Mouse (Mus musculus): ENCODE data around the gene Tuba3a. TPM values are rescaled to one million over a fixed set of nuclear protein-coding genes. Genes with fewer than 3 reads are reported as not detected.

The Tuba3a gene
- total and polyA plus RNA-seq, 3 experiments: not detected

DNA sequence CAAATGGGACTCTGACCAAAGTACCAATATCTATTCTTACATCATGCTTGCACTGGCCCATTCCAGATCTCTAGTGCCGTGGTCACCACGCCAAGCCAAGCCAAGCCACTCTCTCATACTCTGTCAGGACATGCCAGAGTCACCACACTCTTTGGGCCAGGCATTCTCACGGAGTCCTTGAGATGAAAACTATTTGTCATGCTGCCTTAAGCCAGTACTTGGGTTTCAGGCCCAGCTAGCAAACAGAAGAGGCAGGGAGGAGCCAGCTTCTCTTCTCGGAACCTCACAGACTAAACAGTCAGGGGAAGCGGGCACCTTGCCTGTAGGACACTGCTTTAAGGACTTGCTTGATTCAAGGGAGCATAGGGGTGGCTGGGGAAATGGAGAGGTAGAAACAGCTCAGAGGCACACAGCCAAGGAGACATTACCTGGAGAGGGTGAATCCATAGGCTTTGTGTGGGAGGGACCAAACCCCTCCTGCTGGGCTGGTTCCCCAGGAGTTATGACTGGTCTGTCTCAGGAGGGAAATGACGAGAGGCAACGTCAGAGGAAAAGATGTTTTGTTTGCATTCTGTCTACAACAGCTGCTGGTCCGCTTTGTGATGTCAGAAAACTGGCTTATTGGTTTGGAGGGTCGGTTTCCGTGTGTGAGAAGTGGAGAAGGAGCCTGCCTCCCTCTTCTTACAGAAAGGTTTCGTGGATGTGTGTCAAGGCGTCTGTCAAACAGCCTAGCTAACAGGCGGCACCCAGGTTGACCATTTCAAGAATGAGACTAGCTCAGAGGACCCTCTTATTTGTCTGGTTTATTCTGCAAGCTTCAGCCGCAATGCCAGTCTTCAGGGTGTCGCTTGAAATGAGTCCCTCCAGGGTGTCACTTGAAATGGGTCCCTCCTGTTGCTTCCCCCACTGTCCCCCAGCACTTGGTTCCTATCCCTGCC, 33.4 kb upstream of the Tuba3a start:
- H3K9ac ChIP-seq (ENCODE audit: insufficient read depth, low read depth): no peak overlapping the region
- no peak for DNase-seq (ENCODE audit: extremely low read depth)
- TF ChIP-seq UBTF (IDR thresholded peaks at IDR 0.05; ENCODE audit: low read depth, low read length) (no peak), ZNF384 (IDR thresholded peaks at IDR 0.05; ENCODE audit: low read depth, low read length) (no peak), MYC (IDR thresholded peaks at IDR 0.05; ENCODE audit: low read depth, low read length) (no peak), TCF12 (IDR thresholded peaks at IDR 0.05; ENCODE audit: low read depth, low read length) (no peak), ZC3H11A (IDR thresholded peaks at IDR 0.05; ENCODE audit: low read depth, low read length) (no peak), USF2 (conservative IDR thresholded peaks at IDR 0.05; ENCODE audit: low read depth, low read length) (no peak), JUND (conservative IDR thresholded peaks at IDR 0.05; ENCODE audit: low read depth, low read length) (no peak), USF1 (IDR thresholded peaks at IDR 0.05; ENCODE audit: low read depth, low read length) (no peak), MXI1 (IDR thresholded peaks at IDR 0.05; ENCODE audit: low read depth, low read length) (no peak)
- H3K36me3 ChIP-seq (replicated peaks in 1 of 2; ENCODE audit: control insufficient read depth in 1 of 2, insufficient read depth in 1 of 2, low read length in 1 of 2): no peaks in the 10 kb centered on the region
- peak overlapping the region in 1 of 3 experiments; percentile 30 for H3K4me3 ChIP-seq (replicated peaks in 1 of 3; ENCODE audit: low read depth in 2 of 3, low read length in 2 of 3, poor library complexity in 1 of 3)
- dilution Hi-C loops (cut with MboI; ENCODE audit: extremely low pct_ligation_motif_present, extremely low pct_unique_long_range_greater_than_20kb, low sequenced_read_pairs): no loop called here
- peaks cover 94% of the 10 kb centered on the region for H3K27me3 ChIP-seq (replicated peaks)
- no peaks in the 10 kb centered on the region for H3K79me2 ChIP-seq (replicated peaks; ENCODE audit: control insufficient read depth, extremely low read depth, insufficient read depth, poor library complexity, severe bottlenecking)
- H3K4me1 ChIP-seq (ENCODE audit: control insufficient read depth in 1 of 2, insufficient read depth in 2 of 2): no peaks in the 10 kb centered on the region
- H3K4me2 ChIP-seq (ENCODE audit: insufficient read depth, low read depth, poor library complexity, severe bottlenecking): no peak overlapping the region
- no peak overlapping the region for H3K27ac ChIP-seq (ENCODE audit: insufficient read depth, low read depth)
- in situ Hi-C loops (cut with MboI; ENCODE audit: low pct_ligation_motif_present, low pct_unique_long_range_greater_than_20kb, low sequenced_read_pairs): no loop called here
- H3K9me3 ChIP-seq (replicated peaks; ENCODE audit: low read length): no peaks in the 10 kb centered on the region

DNA sequence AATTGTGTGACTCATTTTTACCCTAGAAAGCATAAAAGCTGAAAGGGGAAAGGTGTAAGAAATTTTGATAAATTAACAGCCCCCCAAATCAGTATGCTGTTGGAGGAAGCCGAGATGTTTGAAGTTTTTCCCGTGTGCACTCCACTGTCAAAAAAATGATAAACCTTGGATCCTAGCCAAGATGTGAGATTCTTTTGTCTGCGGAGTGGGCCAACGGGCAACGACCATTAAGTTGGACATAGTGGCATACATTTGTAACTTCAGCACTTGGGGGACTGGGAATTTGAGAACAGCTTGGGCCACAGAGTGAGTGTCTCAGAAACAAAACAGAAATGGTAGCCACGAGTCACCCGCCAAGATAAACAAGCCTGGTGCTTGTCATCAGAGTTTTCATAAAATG, 31.2 kb upstream of the Tuba3a start:
- no peaks in the 10 kb centered on the region for H3K9me3 ChIP-seq (replicated peaks; ENCODE audit: low read length)
- H3K4me3 ChIP-seq (replicated peaks in 1 of 3; ENCODE audit: low read depth in 2 of 3, low read length in 2 of 3, poor library complexity in 1 of 3): no peak overlapping the region
- H3K9ac ChIP-seq (ENCODE audit: insufficient read depth, low read depth): no peak overlapping the region
- no peaks in the 10 kb centered on the region for H3K36me3 ChIP-seq (replicated peaks in 1 of 2; ENCODE audit: control insufficient read depth in 1 of 2, insufficient read depth in 1 of 2, low read length in 1 of 2)
- H3K4me2 ChIP-seq (ENCODE audit: insufficient read depth, low read depth, poor library complexity, severe bottlenecking): no peak overlapping the region
- dilution Hi-C loops (cut with MboI; ENCODE audit: extremely low pct_ligation_motif_present, extremely low pct_unique_long_range_greater_than_20kb, low sequenced_read_pairs) (no loop called here), in situ Hi-C loops (cut with MboI; ENCODE audit: low pct_ligation_motif_present, low pct_unique_long_range_greater_than_20kb, low sequenced_read_pairs) (no loop called here)
- H3K79me2 ChIP-seq (replicated peaks; ENCODE audit: control insufficient read depth, extremely low read depth, insufficient read depth, poor library complexity, severe bottlenecking): no peaks in the 10 kb centered on the region
- no peak overlapping the region for H3K27ac ChIP-seq (ENCODE audit: insufficient read depth, low read depth)
- no peak for TF ChIP-seq GABPA (IDR thresholded peaks at IDR 0.05; ENCODE audit: insufficient replicate concordance, low read depth, low read length)
- TF ChIP-seq IRF4 (IDR thresholded peaks at IDR 0.05; ENCODE audit: low read depth, low read length): no peak
- no peak for TF ChIP-seq MXI1 (IDR thresholded peaks at IDR 0.05; ENCODE audit: low read depth, low read length)
- TF ChIP-seq POLR2AphosphoS2 (IDR thresholded peaks at IDR 0.05; ENCODE audit: low read depth, low read length): no peak
- no peak for TF ChIP-seq JUN (IDR thresholded peaks at IDR 0.05; ENCODE audit: insufficient read depth, low read depth, low read length)
- TF ChIP-seq UBTF (IDR thresholded peaks at IDR 0.05; ENCODE audit: low read depth, low read length): no peak
- TF ChIP-seq MAX (IDR thresholded peaks at IDR 0.05; ENCODE audit: low read length): no peak
- no peak for TF ChIP-seq NRF1 (IDR thresholded peaks at IDR 0.05; ENCODE audit: low read depth, low read length)
- no peak for DNase-seq (ENCODE audit: extremely low read depth)
- H3K4me1 ChIP-seq (ENCODE audit: control insufficient read depth in 1 of 2, insufficient read depth in 2 of 2): no peaks in the 10 kb centered on the region
- peaks cover 94% of the 10 kb centered on the region for H3K27me3 ChIP-seq (replicated peaks)

Data from CH12.LX (cell line).